Mouse (Mus musculus) G1E (cell line): Measurements from ENCODE around the gene Inpp5a. TPM values are rescaled to one million over a fixed set of nuclear protein-coding genes. Genes with fewer than 3 reads are reported as not detected.

ENCODE experiments used
- ATAC-seq: 2 replicates; pipeline ENCODE4 v1.8.0; 2016; ENCODE audit warnings: mild to moderate bottlenecking; ENCODE audit not compliant: insufficient number of reproducible peaks, poor library complexity, low FRiP score, severe bottlenecking; ENCODE audit errors: extremely low read depth
- DNase-seq: peaks from one replicate; pipeline ENCODE4 v3.0.0; 2012; ENCODE audit warnings: low spot score
- H3K27me3 ChIP-seq: 2 replicates; pipeline ENCODE4 v1.6.1; 2012; ENCODE audit warnings: mild to moderate bottlenecking, low read length, inconsistent platforms; ENCODE audit not compliant: insufficient read depth
- H3K36me3 ChIP-seq: replicated peaks from 2 replicates; pipeline ENCODE3; 2012; ENCODE audit warnings: mild to moderate bottlenecking, inconsistent platforms
- H3K4me1 ChIP-seq: 2 replicates; pipeline ENCODE4 v1.6.1; 2012; ENCODE audit warnings: low read depth, low read length, inconsistent platforms, mixed read lengths; ENCODE audit not compliant: insufficient read depth
- H3K4me3 ChIP-seq: 2 replicates; pipeline ENCODE4 v1.5.1; 2012; ENCODE audit warnings: low read depth, mild to moderate bottlenecking, inconsistent platforms, low read length, moderate library complexity, mixed read lengths
- H3K9me3 ChIP-seq: replicated peaks from 2 replicates; pipeline ENCODE4 v1.6.1; 2012; ENCODE audit warnings: inconsistent platforms
- CTCF ChIP-seq: IDR thresholded peaks from 2 replicates; pipeline ENCODE4 v1.5.1; 2012; ENCODE audit warnings: low read depth, low read length, inconsistent platforms, mixed read lengths
- GATA1 ChIP-seq: IDR thresholded peaks from 2 replicates; pipeline ENCODE4 v1.6.1; 2012; ENCODE audit warnings: borderline replicate concordance, low read length, inconsistent platforms, mixed read lengths
- GATA2 ChIP-seq: IDR thresholded peaks from 2 replicates; pipeline ENCODE4 v1.6.1; 2012; ENCODE audit warnings: low read depth, low read length, inconsistent platforms, borderline replicate concordance
- POLR2AphosphoS5 ChIP-seq: IDR thresholded peaks from 2 replicates; pipeline ENCODE4 v1.6.1; 2012; ENCODE audit warnings: low read depth, low read length, inconsistent platforms; ENCODE audit not compliant: insufficient replicate concordance
- TAL1 ChIP-seq: conservative IDR thresholded peaks from 2 replicates; pipeline ENCODE4 v1.6.1; 2012; ENCODE audit warnings: low read depth, low read length, inconsistent platforms, mixed read lengths
- polyA plus RNA-seq: library from polyadenylated mRNA; stranded (reverse); fragments of >175 nt; gene quantifications from 2 replicates; pipeline ENCODE4 v1.2.3, GENCODE M21; 2012
- total RNA-seq, 2 experiments: library from RNA; stranded (forward) in 1 of 2; stranded (reverse) in 1 of 2; fragments of 200-1000 nt in 1 of 2; fragments of >200 nt in 1 of 2; fragmentation: Nextera tagmentation in 1 of 2; gene quantifications; 2 replicates each; pipeline ENCODE4 v1.2.3; 2014 to 2017

Gene Inpp5a
- total and polyA plus RNA-seq, 3 experiments, result 1.2 to 5.6 (median 2.5) TPM

GRCm38 (mm10) chr7:139576064-139576686, 187.3 kb downstream of the Inpp5a start:
- H3K36me3 ChIP-seq, result no peaks in the 10 kb centered on the region
- no peak for DNase-seq

GRCm38 (mm10) chr7:139579261-139579905, 190.5 kb downstream of the Inpp5a start:
- Histone ChIP-seq H3K36me3 (no peaks in the 10 kb centered on the region), H3K4me3 (no peak overlapping the region; the same call in 1 of the 2 replicates), H3K27me3 (no peaks in the 10 kb centered on the region), H3K4me1 (no peaks in the 10 kb centered on the region), H3K9me3 (peaks cover 84% of the 10 kb centered on the region)
- TF ChIP-seq TAL1 (no peak), POLR2AphosphoS5 (no peak), CTCF (no peak), GATA2 (no peak), GATA1 (no peak)
- ATAC-seq (no peak), DNase-seq (no peak)

More at GRCm38 (mm10) chr7:139576064-139576686, 187.3 kb downstream of the Inpp5a start:
- no peak for ATAC-seq
- H3K9me3 ChIP-seq, result peaks cover 73% of the 10 kb centered on the region
- TF ChIP-seq CTCF (no peak), GATA1 (no peak), TAL1 (no peak), POLR2AphosphoS5 (no peak), GATA2 (no peak)
- H3K4me1 ChIP-seq, result no peaks in the 10 kb centered on the region
- no peak overlapping the region for H3K4me3 ChIP-seq
- H3K27me3 ChIP-seq, result no peaks in the 10 kb centered on the region

- H3K36me3 ChIP-seq, result no peaks in the 10 kb centered on the region
- no peak for ATAC-seq
- peaks cover 88% of the 10 kb centered on the region for H3K9me3 ChIP-seq
- no peak overlapping the region; the same call in 1 of the 2 replicates for H3K4me3 ChIP-seq
- no peaks in the 10 kb centered on the region for H3K4me1 ChIP-seq
- peaks cover 2% of the 10 kb centered on the region; the same call in 1 of the 2 replicates for H3K27me3 ChIP-seq
- TF ChIP-seq GATA2 (no peak), TAL1 (no peak), POLR2AphosphoS5 (no peak), GATA1 (no peak), CTCF (no peak)
- DNase-seq, result no peak
These were observed 192.2 kb downstream of the Inpp5a start for GRCm38 (mm10) chr7:139580851-139581775.

GRCm38 (mm10) chr7:139581801-139582571, 193.1 kb downstream of the Inpp5a start:
- H3K9me3 ChIP-seq, result peaks cover 89% of the 10 kb centered on the region
- H3K27me3 ChIP-seq, result peaks cover 2% of the 10 kb centered on the region; the same call in 1 of the 2 replicates
- peak overlapping the region; percentile 23; the same call in 1 of the 2 replicates for H3K4me3 ChIP-seq
- DNase-seq, result no peak
- H3K4me1 ChIP-seq, result no peaks in the 10 kb centered on the region
- no peaks in the 10 kb centered on the region for H3K36me3 ChIP-seq
- no peak for ATAC-seq
- TF ChIP-seq TAL1, result no peak
- TF ChIP-seq CTCF, result no peak
- TF ChIP-seq POLR2AphosphoS5, result no peak
- TF ChIP-seq GATA2, result no peak
- no peak for TF ChIP-seq GATA1

GRCm38 (mm10) chr7:139582595-139582994, 193.7 kb downstream of the Inpp5a start, which contains the start of gene Nkx6-2:
Gene Nkx6-2 (minus strand): TSS chr7:139582797.
- no peaks in the 10 kb centered on the region for H3K4me1 ChIP-seq
- no peak for DNase-seq
- no peaks in the 10 kb centered on the region for H3K36me3 ChIP-seq
- H3K9me3 ChIP-seq, result peaks cover 90% of the 10 kb centered on the region
- peak within 1 kb of the TSS; percentile 23; the same call in 1 of the 2 replicates for H3K4me3 ChIP-seq
- peaks cover 2% of the 10 kb centered on the region; the same call in 1 of the 2 replicates for H3K27me3 ChIP-seq
- no peak for ATAC-seq
- TF ChIP-seq GATA1 (no peak), POLR2AphosphoS5 (no peak), TAL1 (no peak), GATA2 (no peak), CTCF (no peak)
